29 mouse cellular contexts compared by ENCODE assay signal in the genomic region with DNA sequence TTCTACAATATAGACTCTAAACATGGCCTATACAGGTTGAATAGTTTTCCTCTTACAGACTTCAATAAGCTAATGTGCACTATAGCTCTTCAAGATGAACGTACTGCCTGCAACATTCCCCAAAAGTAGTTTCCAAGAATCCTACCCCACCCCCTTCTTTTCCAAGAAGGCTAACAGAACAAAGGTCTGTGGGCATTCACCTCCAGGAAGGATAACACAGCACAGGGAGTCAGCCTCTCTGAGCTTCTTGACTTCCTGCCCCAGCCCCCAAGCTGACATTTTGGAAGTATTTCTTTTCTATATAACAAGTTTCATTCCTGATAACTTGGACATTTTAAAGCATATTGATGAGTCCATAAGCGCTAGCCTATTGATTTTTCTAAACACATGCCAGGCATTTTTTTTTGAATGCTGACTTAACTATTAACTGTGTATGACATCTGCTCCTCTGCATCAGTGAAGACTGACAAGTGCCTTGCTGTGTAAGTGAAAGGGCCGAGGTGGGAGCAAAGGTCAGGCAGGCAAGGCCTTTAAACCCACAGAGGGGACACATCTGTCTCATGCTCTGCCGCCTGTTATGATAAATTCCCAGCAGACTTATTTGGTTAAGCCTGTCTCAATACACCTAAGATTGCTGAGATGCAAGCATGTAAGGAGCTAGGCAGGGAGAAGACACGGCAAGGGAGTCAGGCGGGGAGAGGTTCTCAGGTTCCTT.
DNase-seq lines count a peak whose midpoint lies in the region; ATAC-seq lines count a peak whose summit lies in the region.
"Had no signal": no experiment of that assay in that cellular context is flagged by ENCODE, and none has a peak within 500 bp of the region (broad histone marks: within the 10 kb centered on the region; RNA-seq: fewer than 3 reads in every experiment).

No protein-coding gene starts in this region.

- H3K27ac ChIP-seq in kidney, embryonic 16.5 days (ENCODE audit: low read length): no peak overlapping the region
- H3K27ac ChIP-seq in embryonic facial prominence, embryonic 11.5 days (replicated peaks; ENCODE audit: low read depth, low read length): no peak overlapping the region
- no peak overlapping the region; the same call in 1 of the 2 replicates for H3K27ac ChIP-seq in forebrain, embryonic 10.5 days
- H3K27ac ChIP-seq: embryonic facial prominence, embryonic 12.5 days; forebrain, embryonic 15.5 days; gastrocnemius, adult 2 months; heart, adult 2 months; intestine, embryonic 15.5 days; liver, embryonic 12.5 days; neural tube, embryonic 12.5 days had no signal

- no peaks in the 10 kb centered on the region for H3K36me3 ChIP-seq in kidney, embryonic 16.5 days (ENCODE audit: insufficient read depth, low read length)
- H3K36me3 ChIP-seq in embryonic facial prominence, embryonic 11.5 days (replicated peaks; ENCODE audit: control insufficient read depth, insufficient read depth, low read depth, low read length): no peaks in the 10 kb centered on the region
- H3K36me3 ChIP-seq in forebrain, embryonic 10.5 days (replicated peaks): no peaks in the 10 kb centered on the region
- H3K36me3 ChIP-seq: embryonic facial prominence, embryonic 12.5 days; forebrain, embryonic 15.5 days; heart, embryonic 12.5 days; intestine, embryonic 15.5 days; liver, embryonic 12.5 days; neural tube, embryonic 12.5 days had no signal

- WGBS in kidney, embryonic 16.5 days: 54% methylated on average over 6 of the region's 6 CpGs
- 23% methylated on average over 6 of the region's 6 CpGs for WGBS in embryonic facial prominence, embryonic 11.5 days
- 57% methylated on average over 6 of the region's 6 CpGs for WGBS in forebrain, embryonic 10.5 days

- peak; percentile 7 for DNase-seq in kidney, adult 11 months
- DNase-seq in kidney, postnatal 36 days: peak; percentile 5 to 21
- DNase-seq in kidney, postnatal 4 days: no peak
- DNase-seq in embryo, embryonic 10.5 days (ENCODE audit: low spot score): peak; percentile 53
- peak; percentile 1 for DNase-seq in embryonic facial prominence, embryonic 11.5 days (ENCODE audit: low spot score)
- no peak for DNase-seq in forebrain, embryonic 10.5 days (ENCODE audit: extremely low spot score, low spot score)
- DNase-seq: adrenal gland, postnatal 14 days; cerebellum, adult 11 months; cerebellum, adult 9-10 months; cerebellum, postnatal 36 days; gastrocnemius, adult 2 months; heart, adult 2 months; heart, postnatal 4 days; layer of hippocampus, postnatal 36 days; left cerebral cortex, postnatal 4 days; liver, postnatal 0 days; lung, postnatal 36 days; thymus, postnatal 4 days had no signal

- ATAC-seq in kidney, embryonic 16.5 days (ENCODE audit: low FRiP score, low TSS enrichment): no peak
- no peak for ATAC-seq in embryonic facial prominence, embryonic 11.5 days (replicated peaks; ENCODE audit: insufficient number of reproducible peaks, low FRiP score, low TSS enrichment, low read depth)
- no peak for ATAC-seq in megakaryocyte, adult 5-6 weeks (ENCODE audit: poor library complexity, severe bottlenecking)
- ATAC-seq: forebrain, embryonic 15.5 days; hindbrain, embryonic 16.5 days; intestine, embryonic 15.5 days; liver, embryonic 12.5 days; liver, postnatal 0 days had no signal

- H3K4me3 ChIP-seq in kidney, embryonic 16.5 days (ENCODE audit: low read length): no peak overlapping the region
- no peak overlapping the region for H3K4me3 ChIP-seq in embryonic facial prominence, embryonic 11.5 days (ENCODE audit: low read depth, low read length)
- H3K4me3 ChIP-seq in forebrain, embryonic 10.5 days: no peak overlapping the region
- H3K4me3 ChIP-seq: embryonic facial prominence, embryonic 12.5 days; forebrain, embryonic 15.5 days; gastrocnemius, adult 2 months; heart, adult 2 months; heart, embryonic 12.5 days; intestine, embryonic 15.5 days; liver, embryonic 12.5 days; megakaryocyte, embryonic 14.5 days; myocyte; neural tube, embryonic 12.5 days had no signal

- no peaks in the 10 kb centered on the region for H3K9me3 ChIP-seq in kidney, embryonic 16.5 days (ENCODE audit: low read length)
- no peaks in the 10 kb centered on the region for H3K9me3 ChIP-seq in embryonic facial prominence, embryonic 11.5 days (replicated peaks; ENCODE audit: control insufficient read depth, low read length)
- H3K9me3 ChIP-seq in forebrain, embryonic 10.5 days: no peaks in the 10 kb centered on the region
- H3K9me3 ChIP-seq: embryonic facial prominence, embryonic 12.5 days; forebrain, embryonic 15.5 days; heart, embryonic 12.5 days; intestine, embryonic 15.5 days; liver, embryonic 12.5 days; megakaryocyte, embryonic 14.5 days; neural tube, embryonic 12.5 days had no signal

- no peaks in the 10 kb centered on the region for H3K27me3 ChIP-seq in kidney, embryonic 16.5 days (ENCODE audit: insufficient read depth, low read length)
- H3K27me3 ChIP-seq in embryonic facial prominence, embryonic 11.5 days (ENCODE audit: control insufficient read depth, insufficient read depth, low read length): no peaks in the 10 kb centered on the region
- no peaks in the 10 kb centered on the region for H3K27me3 ChIP-seq in forebrain, embryonic 10.5 days (ENCODE audit: poor library complexity, severe bottlenecking)
- H3K27me3 ChIP-seq: embryonic facial prominence, embryonic 12.5 days; forebrain, embryonic 15.5 days; heart, embryonic 12.5 days; intestine, embryonic 15.5 days; liver, embryonic 12.5 days; neural tube, embryonic 12.5 days had no signal

- H3K4me1 ChIP-seq in kidney, embryonic 16.5 days (ENCODE audit: insufficient read depth, low read length): no peaks in the 10 kb centered on the region
- no peaks in the 10 kb centered on the region for H3K4me1 ChIP-seq in embryonic facial prominence, embryonic 11.5 days (ENCODE audit: control insufficient read depth, insufficient read depth, low read length)
- H3K4me1 ChIP-seq in forebrain, embryonic 10.5 days: peaks cover 23% of the 10 kb centered on the region
- H3K4me1 ChIP-seq: forebrain, embryonic 15.5 days; heart, embryonic 12.5 days; intestine, embryonic 15.5 days; liver, embryonic 12.5 days; neural tube, embryonic 12.5 days had no signal

- H3K4me2 ChIP-seq in kidney, embryonic 16.5 days (replicated peaks; ENCODE audit: low read depth, low read length): no peak overlapping the region
- no peak overlapping the region for H3K4me2 ChIP-seq in embryonic facial prominence, embryonic 11.5 days (ENCODE audit: low read depth, low read length)
- H3K4me2 ChIP-seq: embryonic facial prominence, embryonic 12.5 days; forebrain, embryonic 15.5 days; heart, embryonic 12.5 days; intestine, embryonic 15.5 days; liver, embryonic 12.5 days; neural tube, embryonic 12.5 days had no signal

- H3K9ac ChIP-seq in kidney, embryonic 16.5 days (replicated peaks; ENCODE audit: low read length): no peak overlapping the region
- no peak overlapping the region for H3K9ac ChIP-seq in embryonic facial prominence, embryonic 11.5 days (replicated peaks; ENCODE audit: low read length)
- H3K9ac ChIP-seq: embryonic facial prominence, embryonic 12.5 days; forebrain, embryonic 15.5 days; heart, embryonic 12.5 days; intestine, embryonic 15.5 days; liver, embryonic 12.5 days; liver, postnatal 0 days; neural tube, embryonic 12.5 days had no signal

Comparison
In these comparisons a context has a peak if more than half of its experiments do, and no peak if none do; other contexts are left out.
1. DNase-seq: peak in kidney, adult 11 months (single experiment), kidney, postnatal 36 days (2 of 2), embryo, embryonic 10.5 days (single experiment) and embryonic facial prominence, embryonic 11.5 days (single experiment); none in kidney, postnatal 4 days (0 of 2) and forebrain, embryonic 10.5 days (single experiment).